Mouse (Mus musculus) colon, adult 2 months (tissue): Measurements from ENCODE around the gene Sdr39u1. TPM values are rescaled to one million over a fixed set of nuclear protein-coding genes. Genes with fewer than 3 reads are reported as not detected.

Experiments used
- polyA plus RNA-seq: library from polyadenylated mRNA; depleted of rRNA; stranded (reverse); fragments of >200 nt; gene quantifications from 2 replicates; pipeline ENCODE4 v1.2.3, GENCODE M21; 2012; rRNA removed

Sdr39u1 gene
- polyA plus RNA-seq: 36.9 and 38.3 TPM in 2 replicates

GRCm38 (mm10) chr14:55899701-55900413 lies at the start of gene Sdr39u1:
Sdr39u1 (minus strand) TSS chr14:55900293.

GRCm38 (mm10) chr14:55944575-55944974 lies 44.5 kb upstream of the Sdr39u1 start, which contains the start of gene Cma1:
Cma1 (minus strand) TSS chr14:55944675.

GRCm38 (mm10) chr14:55884713-55885113 lies 15.4 kb downstream of the Sdr39u1 start, which contains the start of gene Khnyn:
Khnyn (plus strand) TSS chr14:55884947.

GRCm38 (mm10) chr14:55884166-55884565 lies 15.9 kb downstream of the Sdr39u1 start, which contains the start of gene Cbln3:
Cbln3 (minus strand) TSS chr14:55884392.

GRCm38 (mm10) chr14:55853621-55854285 lies 46.3 kb downstream of the Sdr39u1 start, which contains the start of gene Nynrin:
Nynrin (plus strand) TSS chr14:55854010.

Other genes with a start within 250 kb of the Sdr39u1 start
- gene Mdp1, start 239.8 kb downstream of the Sdr39u1 start, polyA plus RNA-seq: 31.8 and 34.4 TPM in 2 replicates
- 9.8 and 10.0 TPM in 2 replicates for gene Gmpr2, start 228.4 kb downstream of the Sdr39u1 start, polyA plus RNA-seq
- gene Nedd8, start 228.2 kb downstream of the Sdr39u1 start, polyA plus RNA-seq: 171 and 229 TPM in 2 replicates
- 9.6 and 11.9 TPM in 2 replicates for gene Tinf2, start 218.5 kb downstream of the Sdr39u1 start, polyA plus RNA-seq
- gene Tgm1, start 186.4 kb downstream of the Sdr39u1 start, polyA plus RNA-seq: 0.56 and 0.90 TPM in 2 replicates
- 46.1 and 50.9 TPM in 2 replicates for gene Rabggta, start 178.0 kb downstream of the Sdr39u1 start, polyA plus RNA-seq
- 60.1 and 67.8 TPM in 2 replicates for gene Dhrs1, start 154.6 kb downstream of the Sdr39u1 start, polyA plus RNA-seq
- gene Nop9, start 154.6 kb downstream of the Sdr39u1 start, polyA plus RNA-seq: 10.2 and 12.2 TPM in 2 replicates
- gene Cideb, start 141.8 kb downstream of the Sdr39u1 start, polyA plus RNA-seq: 78.1 and 83.2 TPM in 2 replicates
- 1.9 and 2.0 TPM in 2 replicates for gene Ltb4r2, start 138.9 kb downstream of the Sdr39u1 start, polyA plus RNA-seq
- gene Ltb4r1, start 134.3 kb downstream of the Sdr39u1 start, polyA plus RNA-seq: 1.5 and 2.1 TPM in 2 replicates
- 7.3 and 12.7 TPM in 2 replicates for gene Adcy4, start 116.2 kb downstream of the Sdr39u1 start, polyA plus RNA-seq
- 29.1 and 36.1 TPM in 2 replicates for gene Ripk3, start 111.4 kb downstream of the Sdr39u1 start, polyA plus RNA-seq
- gene Nfatc4, start 77.1 kb downstream of the Sdr39u1 start, polyA plus RNA-seq: 20.1 and 23.7 TPM in 2 replicates
- 4.1 and 4.5 TPM in 2 replicates for gene Nynrin, start 46.3 kb downstream of the Sdr39u1 start, polyA plus RNA-seq
- gene Cbln3, start 15.9 kb downstream of the Sdr39u1 start, polyA plus RNA-seq: 2.8 TPM in 2 replicates
- 44.3 and 49.9 TPM in 2 replicates for gene Khnyn, start 15.3 kb downstream of the Sdr39u1 start, polyA plus RNA-seq
- 0.52 and 0.98 TPM in 2 replicates for gene Cma1, start 44.4 kb upstream of the Sdr39u1 start, polyA plus RNA-seq
- not detected in 2 replicates for gene Cma2, start 50.7 kb upstream of the Sdr39u1 start, polyA plus RNA-seq
- gene Mcpt1, start 117.7 kb upstream of the Sdr39u1 start, polyA plus RNA-seq: 0.27 and 1.2 TPM in 2 replicates
- gene Mcpt9, start 130.2 kb upstream of the Sdr39u1 start, polyA plus RNA-seq: not detected in 2 replicates
- gene Mcpt2, start 141.7 kb upstream of the Sdr39u1 start, polyA plus RNA-seq: 0.29 TPM in 1 of 2 replicates, not detected in the other
- gene Mcpt4, start 162.0 kb upstream of the Sdr39u1 start, polyA plus RNA-seq: 0.16 and 0.17 TPM in 2 replicates
- not detected in 2 replicates for gene Mcpt8, start 185.0 kb upstream of the Sdr39u1 start, polyA plus RNA-seq
- gene Ctsg, start 202.3 kb upstream of the Sdr39u1 start, polyA plus RNA-seq: not detected in 2 replicates
- not detected in 2 replicates for gene Gzme, start 220.3 kb upstream of the Sdr39u1 start, polyA plus RNA-seq
- not detected in 2 replicates for gene Gzmd, start 232.3 kb upstream of the Sdr39u1 start, polyA plus RNA-seq